Mouse (Mus musculus) heart, embryonic 11.5 days (tissue): Measurements from ENCODE around the gene Ogfrl1. TPM values are rescaled to one million over a fixed set of nuclear protein-coding genes. Genes with fewer than 3 reads are reported as not detected.

Experiments used
- ATAC-seq: fragments of 200-750 bp; cut with Nextera tagmentation; replicated peaks from 2 replicates; pipeline ENCODE4 v1.8.0; 2017; ENCODE audit warnings: moderate library complexity; ENCODE audit not compliant: insufficient number of reproducible peaks, low FRiP score, low TSS enrichment
- H3K27ac ChIP-seq: fragments of 300-500 bp; sonication (generic); 2 replicates; pipeline ENCODE4 v1.5.1; 2014; ENCODE audit warnings: mild to moderate bottlenecking, low read depth, low read length
- H3K27me3 ChIP-seq: fragments of 300-500 bp; sonication (generic); 2 replicates; pipeline ENCODE4 v1.6.1; 2014; ENCODE audit warnings: mild to moderate bottlenecking, low read length, mixed read lengths; ENCODE audit not compliant: control insufficient read depth, insufficient read depth
- H3K36me3 ChIP-seq: fragments of 300-500 bp; sonication (generic); 2 replicates; pipeline ENCODE4 v1.6.1; 2014; ENCODE audit warnings: mild to moderate bottlenecking, low read length, moderate library complexity, mixed read lengths; ENCODE audit not compliant: control insufficient read depth, insufficient read depth
- H3K4me1 ChIP-seq: fragments of 300-500 bp; sonication (generic); 2 replicates; pipeline ENCODE4 v1.6.1; 2014; ENCODE audit warnings: low read length; ENCODE audit not compliant: control insufficient read depth, insufficient read depth
- H3K4me2 ChIP-seq: fragments of 300-500 bp; sonication (generic); 2 replicates; pipeline ENCODE4 v1.6.1; 2014; ENCODE audit warnings: mild to moderate bottlenecking, moderate library complexity
- H3K4me3 ChIP-seq: fragments of 300-500 bp; sonication (generic); 2 replicates; pipeline ENCODE4 v1.5.1; 2014; ENCODE audit warnings: low read depth, low read length
- H3K9ac ChIP-seq: fragments of 300-500 bp; sonication (generic); 2 replicates; pipeline ENCODE4 v1.6.1; 2014; ENCODE audit warnings: mild to moderate bottlenecking, low read depth, low read length, moderate library complexity
- H3K9me3 ChIP-seq: fragments of 300-500 bp; sonication (generic); replicated peaks from 2 replicates; pipeline ENCODE4 v1.6.1; 2016; ENCODE audit warnings: low read length; ENCODE audit not compliant: control insufficient read depth
- WGBS: fragments of 180-500 bp; shearing (Covaris S2); extraction: QIAGEN DNeasy Blood & Tissue Kit; methylation state at CpG from one replicate; pipeline ENCODE4 v1.1.7; 2014; ENCODE audit not compliant: insufficient replicate concordance; 5-methylcytosine and 5-hydroxymethylcytosine counted together
- polyA plus RNA-seq: library from polyadenylated mRNA; unstranded; fragments of >200 nt; fragmentation: Nextera tagmentation; extraction: Ambion mirVana; gene quantifications from 2 replicates; pipeline ENCODE4 v1.2.1, GENCODE M21; 2014

Ogfrl1 gene
- 13.9 and 14.5 TPM in 2 replicates for polyA plus RNA-seq

GRCm38 (mm10) chr1:23397623-23398022, at the start of gene Ogfrl1:
Gene Ogfrl1 (minus strand): TSS chr1:23397772.
- no peak within 1 kb of the TSS for H3K4me2 ChIP-seq
- H3K4me1 ChIP-seq, result no peaks in the 10 kb centered on the region
- H3K9ac ChIP-seq, result no peak within 1 kb of the TSS
- H3K27me3 ChIP-seq, result no peaks in the 10 kb centered on the region
- WGBS, result 59% methylated on average over 4 of the region's 4 CpGs
- H3K27ac ChIP-seq, result no peak within 1 kb of the TSS
- ATAC-seq, result no peak
- no peak within 1 kb of the TSS for H3K4me3 ChIP-seq
- H3K36me3 ChIP-seq, result no peaks in the 10 kb centered on the region
- H3K9me3 ChIP-seq, result no peaks in the 10 kb centered on the region

GRCm38 (mm10) chr1:23445736-23446424, 48.3 kb upstream of the Ogfrl1 start:
- Histone ChIP-seq H3K9ac (no peak overlapping the region), H3K36me3 (no peaks in the 10 kb centered on the region), H3K4me3 (no peak overlapping the region), H3K4me1 (no peaks in the 10 kb centered on the region), H3K27me3 (no peaks in the 10 kb centered on the region), H3K9me3 (no peaks in the 10 kb centered on the region), H3K27ac (no peak overlapping the region), H3K4me2 (no peak overlapping the region)
- 80% methylated on average over 5 of the region's 5 CpGs for WGBS
- no peak for ATAC-seq

- Histone ChIP-seq H3K4me2 (no peak overlapping the region), H3K4me1 (no peaks in the 10 kb centered on the region), H3K9me3 (no peaks in the 10 kb centered on the region), H3K4me3 (no peak overlapping the region), H3K9ac (no peak overlapping the region), H3K36me3 (no peaks in the 10 kb centered on the region), H3K27ac (no peak overlapping the region), H3K27me3 (no peaks in the 10 kb centered on the region)
- no peak for ATAC-seq
- WGBS, result 73% methylated on average over 3 of the region's 3 CpGs
Measured at GRCm38 (mm10) chr1:23433612-23434011, 36.0 kb upstream of the Ogfrl1 start.

- no peaks in the 10 kb centered on the region for H3K9me3 ChIP-seq
- H3K27ac ChIP-seq, result no peak overlapping the region
- peak; percentile 72 for ATAC-seq
- 72% methylated on average over 2 of the region's 2 CpGs for WGBS
- no peak overlapping the region for H3K9ac ChIP-seq
- H3K4me2 ChIP-seq, result no peak overlapping the region
- H3K27me3 ChIP-seq, result no peaks in the 10 kb centered on the region
- H3K36me3 ChIP-seq, result no peaks in the 10 kb centered on the region
- no peaks in the 10 kb centered on the region for H3K4me1 ChIP-seq
- H3K4me3 ChIP-seq, result no peak overlapping the region
Measured at GRCm38 (mm10) chr1:23426447-23426846, 28.9 kb upstream of the Ogfrl1 start.

- no peak overlapping the region for H3K9ac ChIP-seq
Measured at GRCm38 (mm10) chr1:23418941-23419340, 21.4 kb upstream of the Ogfrl1 start.

GRCm38 (mm10) chr1:23418059-23418458, 20.5 kb upstream of the Ogfrl1 start:
- Histone ChIP-seq H3K27ac (no peak overlapping the region), H3K4me3 (no peak overlapping the region), H3K27me3 (no peaks in the 10 kb centered on the region), H3K36me3 (no peaks in the 10 kb centered on the region), H3K4me2 (no peak overlapping the region), H3K9ac (no peak overlapping the region), H3K4me1 (no peaks in the 10 kb centered on the region), H3K9me3 (no peaks in the 10 kb centered on the region)
- no peak for ATAC-seq
- 75% methylated on average over 2 of the region's 2 CpGs for WGBS

More at GRCm38 (mm10) chr1:23418941-23419340, 21.4 kb upstream of the Ogfrl1 start:
- no peaks in the 10 kb centered on the region for H3K9me3 ChIP-seq
- no peak overlapping the region for H3K27ac ChIP-seq
- 92% methylated on average over 1 of the region's 1 CpGs for WGBS
- H3K4me3 ChIP-seq, result no peak overlapping the region
- H3K4me1 ChIP-seq, result no peaks in the 10 kb centered on the region
- no peak for ATAC-seq
- H3K4me2 ChIP-seq, result no peak overlapping the region
- no peaks in the 10 kb centered on the region for H3K27me3 ChIP-seq
- H3K36me3 ChIP-seq, result no peaks in the 10 kb centered on the region

- Histone ChIP-seq H3K27me3 (no peaks in the 10 kb centered on the region), H3K4me1 (no peaks in the 10 kb centered on the region), H3K4me2 (no peak overlapping the region), H3K27ac (peak overlapping the region; percentile 35; the same call in 1 of the 2 replicates), H3K9ac (no peak overlapping the region), H3K9me3 (no peaks in the 10 kb centered on the region), H3K36me3 (no peaks in the 10 kb centered on the region), H3K4me3 (no peak overlapping the region)
- peak; percentile 87 for ATAC-seq
- 54% methylated on average over 3 of the region's 3 CpGs for WGBS
Measured at GRCm38 (mm10) chr1:23417562-23417961, 20.0 kb upstream of the Ogfrl1 start.

GRCm38 (mm10) chr1:23411533-23411932, 14.0 kb upstream of the Ogfrl1 start:
- H3K27ac ChIP-seq, result no peak overlapping the region
- 81% methylated on average over 5 of the region's 5 CpGs for WGBS
- H3K4me2 ChIP-seq, result no peak overlapping the region
- no peaks in the 10 kb centered on the region for H3K9me3 ChIP-seq
- H3K4me3 ChIP-seq, result no peak overlapping the region
- no peaks in the 10 kb centered on the region for H3K4me1 ChIP-seq
- no peak overlapping the region for H3K9ac ChIP-seq
- no peaks in the 10 kb centered on the region for H3K36me3 ChIP-seq
- no peaks in the 10 kb centered on the region for H3K27me3 ChIP-seq
- ATAC-seq, result no peak

- no peak for ATAC-seq
- H3K9ac ChIP-seq, result no peak overlapping the region
- H3K4me1 ChIP-seq, result no peaks in the 10 kb centered on the region
- WGBS, result 87% methylated on average over 2 of the region's 2 CpGs
- H3K27ac ChIP-seq, result no peak overlapping the region
- no peaks in the 10 kb centered on the region for H3K36me3 ChIP-seq
- no peak overlapping the region for H3K4me3 ChIP-seq
- no peak overlapping the region for H3K4me2 ChIP-seq
- H3K27me3 ChIP-seq, result no peaks in the 10 kb centered on the region
- H3K9me3 ChIP-seq, result no peaks in the 10 kb centered on the region
Measured at GRCm38 (mm10) chr1:23409960-23410359, 12.4 kb upstream of the Ogfrl1 start.
